Mouse (Mus musculus) liver, embryonic 14.5 days (tissue): ENCODE results near the gene Rpl37.

Experiments
- CTCF ChIP-seq: IDR thresholded peaks from 2 replicates; pipeline ENCODE4 v1.5.1; 2016; ENCODE audit warnings: antibody characterized with exemption, low read depth, control low read depth
- EP300 ChIP-seq: IDR thresholded peaks from 2 replicates; pipeline ENCODE4 v1.6.1; 2016; ENCODE audit warnings: antibody characterized with exemption, low read depth

DNA sequence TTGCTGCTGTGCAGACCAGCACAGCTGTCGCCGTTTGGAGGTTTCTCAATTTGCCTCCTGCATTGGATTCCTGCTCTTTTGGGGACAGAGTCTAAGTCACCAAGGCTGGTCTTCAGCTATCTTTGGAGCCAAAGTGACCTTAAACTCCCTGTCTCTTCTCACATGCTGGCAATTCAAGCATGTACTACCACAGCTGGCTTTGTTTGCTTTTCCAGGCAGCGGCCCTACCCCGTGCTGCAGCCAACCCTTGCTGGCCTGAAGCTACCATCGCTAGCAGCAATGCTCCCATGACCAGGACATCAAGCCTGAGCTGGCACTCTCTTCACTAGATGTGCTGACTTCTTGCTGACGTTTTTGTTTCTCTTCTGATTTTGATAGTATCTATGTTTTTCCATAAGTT, 42.4 kb downstream of the Rpl37 start:
- TF ChIP-seq CTCF (no peak), EP300 (no peak)
